Mouse (Mus musculus) erythroblast, embryonic 14.5 days (primary cell): ENCODE data around the gene Gm14410. TPM values are rescaled to one million over a fixed set of nuclear protein-coding genes. Genes with fewer than 3 reads are reported as not detected.
"Not testable (repeated sequence)": the region's sequence is repeated elsewhere in the genome, so short reads cannot be mapped to it uniquely, and the experiment has no call there.

Experiments used
- H3K27me3 ChIP-seq: 2 replicates; pipeline ENCODE4 v1.6.1; 2012; ENCODE audit warnings: inconsistent platforms; ENCODE audit not compliant: control insufficient read depth
- H3K36me3 ChIP-seq: 2 replicates; pipeline ENCODE4 v1.6.1; 2012; ENCODE audit warnings: mild to moderate bottlenecking, inconsistent platforms; ENCODE audit not compliant: control insufficient read depth
- H3K4me1 ChIP-seq: 2 replicates; pipeline ENCODE4 v1.6.1; 2012; ENCODE audit warnings: inconsistent platforms; ENCODE audit not compliant: control insufficient read depth
- H3K4me3 ChIP-seq: replicated peaks from 2 replicates; pipeline ENCODE3; 2012; ENCODE audit warnings: moderate library complexity, mild to moderate bottlenecking, inconsistent platforms
- H3K9me3 ChIP-seq: 2 replicates; pipeline ENCODE4 v1.6.1; 2012; ENCODE audit warnings: low read length, inconsistent platforms, mixed read lengths; ENCODE audit not compliant: control insufficient read depth
- polyA plus RNA-seq: library from polyadenylated mRNA; stranded (reverse); fragments of >175 nt; gene quantifications from 2 replicates; pipeline ENCODE4 v1.2.3, GENCODE M21; 2012

Gene Gm14410
- polyA plus RNA-seq, result not detected in 2 replicates

DNA sequence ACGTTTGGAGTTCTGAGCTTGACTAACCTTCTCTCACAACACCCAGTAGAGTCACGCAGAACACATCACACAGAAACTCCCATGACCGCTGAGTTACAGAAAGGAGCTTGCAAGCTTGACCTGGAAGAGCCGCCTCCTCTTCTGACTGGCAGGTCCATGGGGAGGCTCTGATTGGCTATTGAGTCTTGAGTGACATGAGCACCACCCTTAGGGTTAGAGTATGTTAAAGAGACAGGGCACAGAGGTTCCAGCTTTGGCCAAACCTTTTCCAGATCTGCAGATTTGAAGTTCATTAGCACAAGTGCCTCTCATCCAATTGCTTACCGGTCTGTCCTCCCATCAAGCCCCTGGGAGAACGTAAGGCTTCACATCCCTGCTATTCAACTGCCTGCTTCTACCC is at the start of gene Gm14410:
Gene Gm14410, minus strand, starts transcription at position 81 of the 400 bp plus-strand sequence.
- not testable (repeated sequence) for H3K27me3 ChIP-seq, H3K36me3 ChIP-seq, H3K9me3 ChIP-seq, H3K4me3 ChIP-seq, H3K4me1 ChIP-seq

DNA sequence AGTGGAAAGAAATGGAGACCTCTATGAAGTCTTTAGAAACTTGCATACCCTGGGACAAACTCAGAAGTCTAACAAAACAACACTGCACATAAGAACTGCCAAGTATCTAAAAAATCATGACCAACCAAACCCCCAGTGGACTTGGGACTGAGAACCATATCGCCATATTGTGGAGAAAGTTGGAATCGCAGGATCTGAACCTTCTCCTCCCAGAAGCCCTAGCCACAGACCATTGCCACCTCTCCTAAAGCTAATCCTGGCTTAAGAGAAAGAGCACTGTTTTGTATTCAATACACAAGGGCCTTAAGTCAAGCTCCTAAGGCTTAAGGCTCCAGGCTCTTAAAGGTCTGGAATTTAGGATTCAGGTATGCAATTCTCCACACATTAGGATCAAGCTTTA is 41.2 kb upstream of the Gm14410 start:
- not testable (repeated sequence) for H3K4me3 ChIP-seq, H3K9me3 ChIP-seq, H3K27me3 ChIP-seq, H3K36me3 ChIP-seq, H3K4me1 ChIP-seq

DNA sequence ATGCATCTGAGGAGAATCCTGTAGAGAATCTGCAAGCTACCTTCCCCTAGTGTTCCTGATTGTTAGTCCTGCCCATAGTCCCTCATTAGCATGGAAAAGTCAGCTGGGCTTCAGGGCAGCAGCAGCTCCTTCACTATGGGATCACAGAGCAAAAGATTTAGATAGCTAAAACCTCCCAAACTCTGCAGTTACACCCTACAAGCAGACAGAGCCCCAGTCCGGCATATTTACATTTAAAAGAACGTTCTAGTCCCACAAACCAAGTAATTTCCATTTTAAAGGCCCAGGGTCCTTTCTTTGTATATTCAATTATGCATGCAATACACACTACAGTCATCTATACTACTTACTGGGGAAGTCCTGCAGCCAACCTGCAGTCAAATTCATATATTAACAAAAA is 24.2 kb upstream of the Gm14410 start:
- H3K4me3 ChIP-seq, H3K27me3 ChIP-seq, H3K9me3 ChIP-seq, H3K4me1 ChIP-seq, H3K36me3 ChIP-seq: not testable (repeated sequence)

- H3K27me3 ChIP-seq, H3K4me1 ChIP-seq, H3K36me3 ChIP-seq, H3K4me3 ChIP-seq, H3K9me3 ChIP-seq: not testable (repeated sequence)
These were observed 33.5 kb downstream of the Gm14410 start for GRCm38 (mm10) chr2:177172749-177173148.

Other genes starting within 250 kb of the Gm14410 start
- gene Gm14419, start 205.5 kb downstream of the Gm14410 start, polyA plus RNA-seq, result not detected in 2 replicates
- gene Gm14401, start 132.1 kb downstream of the Gm14410 start, polyA plus RNA-seq, result not detected in 2 replicates
- not detected in 2 replicates for gene Gm14409, start 60.6 kb upstream of the Gm14410 start, polyA plus RNA-seq
- gene Gm14412, start 117.9 kb upstream of the Gm14410 start, polyA plus RNA-seq, result not detected in 2 replicates
- gene Gm14418, start 191.9 kb upstream of the Gm14410 start, polyA plus RNA-seq, result not detected in 2 replicates